Comparison of ENCODE assay signal across 7 mouse cellular contexts in genomic region chr11:97338302-97338976, GRCm38 (mm10). TPM values are rescaled to one million over a fixed set of nuclear protein-coding genes. Genes with fewer than 3 reads are reported as not detected.
A peak's percentile ranks its signal among the peaks of the same experiment; 100 is the strongest.
DNase-seq lines count a peak whose midpoint lies in the region; ATAC-seq lines count a peak whose summit lies in the region.

No protein-coding gene starts in this region.

- H3K4me1 ChIP-seq in heart, embryonic 16.5 days (ENCODE audit: control insufficient read depth, insufficient read depth, low read length) = peaks cover 13% of the 10 kb centered on the region
- peaks cover 35% of the 10 kb centered on the region for H3K4me1 ChIP-seq in lung, embryonic 15.5 days

- ATAC-seq in heart, embryonic 16.5 days (replicated peaks; ENCODE audit: extremely low read depth, insufficient read depth, low FRiP score) = peak; percentile 50
- ATAC-seq in lung, embryonic 15.5 days (ENCODE audit: borderline replicate concordance, extremely low read depth, low FRiP score, low TSS enrichment) = peak; percentile 56

- peak overlapping the region; percentile 67 for H3K27ac ChIP-seq in heart, embryonic 16.5 days (ENCODE audit: low read length)
- peak overlapping the region; percentile 86 for H3K27ac ChIP-seq in lung, embryonic 15.5 days

- peak overlapping the region; percentile 26 for H3K4me3 ChIP-seq in heart, embryonic 16.5 days (ENCODE audit: low read length)
- peak overlapping the region; percentile 7 for H3K4me3 ChIP-seq in lung, embryonic 15.5 days

- no peaks in the 10 kb centered on the region for H3K36me3 ChIP-seq in heart, embryonic 16.5 days (ENCODE audit: control insufficient read depth, insufficient read depth)
- no peaks in the 10 kb centered on the region for H3K36me3 ChIP-seq in lung, embryonic 15.5 days

- DNase-seq in urinary bladder, postnatal 14 days (ENCODE audit: low spot score) = peak; percentile 28
- no peak for DNase-seq in urinary bladder, adult 2 months (ENCODE audit: low spot score)
- DNase-seq in thymus, postnatal 10 days (ENCODE audit: low spot score in 2 of 2) = no peak
- no peak for DNase-seq in adrenal gland, adult 2 months
- no peak for DNase-seq in cerebellum, postnatal 25 days

- peaks cover 15% of the 10 kb centered on the region for H3K27me3 ChIP-seq in heart, embryonic 16.5 days (ENCODE audit: control insufficient read depth, insufficient read depth, low read length)
- H3K27me3 ChIP-seq in lung, embryonic 15.5 days = peaks cover 11% of the 10 kb centered on the region

- no peaks in the 10 kb centered on the region for H3K9me3 ChIP-seq in heart, embryonic 16.5 days (replicated peaks; ENCODE audit: control insufficient read depth, low read length)
- H3K9me3 ChIP-seq in lung, embryonic 15.5 days = no peaks in the 10 kb centered on the region

- H3K4me2 ChIP-seq in heart, embryonic 16.5 days (ENCODE audit: low read depth, low read length) = peak overlapping the region; percentile 68
- peak overlapping the region; percentile 53 for H3K4me2 ChIP-seq in lung, embryonic 15.5 days

- peak overlapping the region; percentile 62 for H3K9ac ChIP-seq in heart, embryonic 16.5 days (ENCODE audit: low read length)
- H3K9ac ChIP-seq in lung, embryonic 15.5 days = peak overlapping the region; percentile 30

- 39% methylated on average over 21 of the region's 21 CpGs for WGBS in heart, embryonic 16.5 days
- 18% methylated on average over 21 of the region's 21 CpGs for WGBS in lung, embryonic 15.5 days

RNA-seq across cellular contexts. Expression of gene Gpr179, which starts 13.4 kb away (rescaled TPM):
- polyA plus RNA-seq in urinary bladder, adult 2 months (2012; rRNA removed) = 0.11 and 0.25 TPM in 2 replicates
- 0.09 and 0.12 TPM in 2 replicates for polyA plus RNA-seq in heart, embryonic 16.5 days (2015; fragmentation: Nextera tagmentation; extraction: Ambion mirVana)
- 0.07 and 0.16 TPM in 2 replicates for polyA plus RNA-seq in lung, embryonic 15.5 days (2015; fragmentation: Nextera tagmentation; extraction: Ambion mirVana)
- total RNA-seq in adrenal gland, adult 2 months (2021) = 1 to 10 TPM; 1.2 TPM
- polyA plus RNA-seq in adrenal gland, adult 2 months (2012; rRNA removed) = 0.99 and 1.2 TPM in 2 replicates

RNA-seq across cellular contexts. Expression of gene Mrpl45, which starts 22.9 kb away (rescaled TPM):
- 20.2 and 22.0 TPM in 2 replicates for polyA plus RNA-seq in urinary bladder, adult 2 months (2012; rRNA removed)
- 58.1 and 59.8 TPM in 2 replicates for polyA plus RNA-seq in heart, embryonic 16.5 days (2015; fragmentation: Nextera tagmentation; extraction: Ambion mirVana)
- polyA plus RNA-seq in lung, embryonic 15.5 days (2015; fragmentation: Nextera tagmentation; extraction: Ambion mirVana) = 44.6 and 47.9 TPM in 2 replicates
- 10 to 100 TPM; 34.7 to 41.3 TPM for total RNA-seq in adrenal gland, adult 2 months (2021)
- polyA plus RNA-seq in adrenal gland, adult 2 months (2012; rRNA removed) = 9.5 and 10.9 TPM in 2 replicates

RNA-seq across cellular contexts. Expression of gene Socs7, which starts 23.9 kb away (rescaled TPM):
- polyA plus RNA-seq in urinary bladder, adult 2 months (2012; rRNA removed) = 9.1 and 9.7 TPM in 2 replicates
- polyA plus RNA-seq in heart, embryonic 16.5 days (2015; fragmentation: Nextera tagmentation; extraction: Ambion mirVana) = 3.1 and 3.2 TPM in 2 replicates
- 3.4 and 3.6 TPM in 2 replicates for polyA plus RNA-seq in lung, embryonic 15.5 days (2015; fragmentation: Nextera tagmentation; extraction: Ambion mirVana)
- total RNA-seq in adrenal gland, adult 2 months (2021) = 10 to 100 TPM; 20.3 to 20.8 TPM
- polyA plus RNA-seq in adrenal gland, adult 2 months (2012; rRNA removed) = 9.9 and 10.3 TPM in 2 replicates

RNA-seq across cellular contexts. Expression of gene Npepps, which starts 58.0 kb away (rescaled TPM):
- 51.6 and 55.6 TPM in 2 replicates for polyA plus RNA-seq in urinary bladder, adult 2 months (2012; rRNA removed)
- 87.4 and 92.9 TPM in 2 replicates for polyA plus RNA-seq in heart, embryonic 16.5 days (2015; fragmentation: Nextera tagmentation; extraction: Ambion mirVana)
- 73.6 and 76.0 TPM in 2 replicates for polyA plus RNA-seq in lung, embryonic 15.5 days (2015; fragmentation: Nextera tagmentation; extraction: Ambion mirVana)
- total RNA-seq in adrenal gland, adult 2 months (2021) = 10 to 100 TPM; 69.2 to 70.2 TPM
- polyA plus RNA-seq in adrenal gland, adult 2 months (2012; rRNA removed) = 29.8 and 34.3 TPM in 2 replicates
